Mouse (Mus musculus) midbrain, embryonic 14.5 days (tissue): ENCODE measurements at regions not wholly inside any gene's neighbourhood (a gene's known extent, or its start where the extent isn't known, plus 50 kb on each side); places are given as distances from the start of the nearest gene placed in this dataset.
A peak's percentile ranks its signal among the peaks of the same experiment; 100 is the strongest.
"Not testable (repeated sequence)": the region's sequence is repeated elsewhere in the genome, so short reads cannot be mapped to it uniquely, and the experiment has no call there.

Experiments used
- ATAC-seq: fragments of 200-750 bp; cut with Nextera tagmentation; 2 replicates; pipeline ENCODE4 v1.8.0; 2017; ENCODE audit warnings: moderate number of reproducible peaks, moderate library complexity; ENCODE audit not compliant: low FRiP score, low TSS enrichment
- DNase-seq: peaks from one replicate; pipeline ENCODE4 v3.0.0-alpha.2; 2015
- H3K27ac ChIP-seq: fragments of 300-500 bp; sonication (generic); replicated peaks from 2 replicates; pipeline ENCODE4 v1.5.1; 2014; ENCODE audit warnings: mild to moderate bottlenecking, low read depth, low read length, moderate library complexity
- H3K27me3 ChIP-seq: fragments of 300-500 bp; sonication (generic); 2 replicates; pipeline ENCODE4 v1.6.1; 2014; ENCODE audit warnings: low read length, control low read depth, mixed read lengths; ENCODE audit not compliant: control insufficient read depth, insufficient read depth
- H3K36me3 ChIP-seq: fragments of 300-500 bp; sonication (generic); 2 replicates; pipeline ENCODE4 v1.6.1; 2014; ENCODE audit warnings: low read length, control low read depth; ENCODE audit not compliant: control insufficient read depth, insufficient read depth
- H3K4me1 ChIP-seq: fragments of 300-500 bp; sonication (generic); 2 replicates; pipeline ENCODE4 v1.6.1; 2014; ENCODE audit warnings: mild to moderate bottlenecking, antibody characterized with exemption, low read length, control low read depth; ENCODE audit not compliant: control insufficient read depth, insufficient read depth
- H3K4me2 ChIP-seq: fragments of 300-500 bp; sonication (generic); 2 replicates; pipeline ENCODE4 v1.6.1; 2014; ENCODE audit warnings: mild to moderate bottlenecking, low read length, moderate library complexity
- H3K4me3 ChIP-seq: fragments of 300-500 bp; sonication (generic); replicated peaks from 2 replicates; pipeline ENCODE4 v1.5.1; 2014; ENCODE audit warnings: low read depth, low read length
- H3K9ac ChIP-seq: fragments of 300-500 bp; sonication (generic); replicated peaks from 2 replicates; pipeline ENCODE4 v1.6.1; 2014; ENCODE audit warnings: mild to moderate bottlenecking, low read length, moderate library complexity
- H3K9me3 ChIP-seq: fragments of 300-500 bp; sonication (generic); 2 replicates; pipeline ENCODE4 v1.6.1; 2016; ENCODE audit warnings: low read length, control low read depth, mixed read lengths; ENCODE audit not compliant: control insufficient read depth
- WGBS: fragments of 180-500 bp; shearing (Covaris S2); extraction: QIAGEN DNeasy Blood & Tissue Kit; methylation state at CpG from one replicate; pipeline ENCODE4 v1.1.7; 2014; 5-methylcytosine and 5-hydroxymethylcytosine counted together

- WGBS: 8% methylated on average over 37 of the region's 51 CpGs
- not testable (repeated sequence) for H3K9me3 ChIP-seq, H3K9ac ChIP-seq, H3K36me3 ChIP-seq, H3K27ac ChIP-seq, H3K27me3 ChIP-seq, H3K4me1 ChIP-seq
- Histone ChIP-seq H3K4me3 (peak overlapping the region; percentile 35), H3K4me2 (peak overlapping the region; percentile 50)
- peak; percentile 0 for DNase-seq
- peak; percentile 84 for ATAC-seq
These were observed 106.5 kb downstream of the Zfp600 start for GRCm38 (mm10) chr4:146263038-146263685.

- H3K4me1 ChIP-seq, ATAC-seq, H3K9ac ChIP-seq, H3K4me3 ChIP-seq, H3K4me2 ChIP-seq, H3K36me3 ChIP-seq, DNase-seq, H3K27me3 ChIP-seq, H3K27ac ChIP-seq, H3K9me3 ChIP-seq: not testable (repeated sequence)
- 53% methylated on average over 2 of the region's 5 CpGs for WGBS
These were observed 107.2 kb downstream of the Zfp600 start for GRCm38 (mm10) chr4:146263790-146264189.

GRCm38 (mm10) chr4:146270119-146270747, 113.6 kb downstream of the Zfp600 start:
- H3K4me1 ChIP-seq, ATAC-seq, H3K27me3 ChIP-seq, H3K9ac ChIP-seq, H3K36me3 ChIP-seq, H3K9me3 ChIP-seq, H3K4me2 ChIP-seq, H3K27ac ChIP-seq, DNase-seq, H3K4me3 ChIP-seq: not testable (repeated sequence)
- WGBS: no CpG with 5 or more reads among the region's 14 CpGs
